Comparison of ENCODE assay signal across 12 mouse cellular contexts in genomic region chr19:53324866-53325265, GRCm38 (mm10). TPM values are rescaled to one million over a fixed set of nuclear protein-coding genes. Genes with fewer than 3 reads are reported as not detected.
A peak's percentile ranks its signal among the peaks of the same experiment; 100 is the strongest.
DNase-seq lines count a peak whose midpoint lies in the region; ATAC-seq and TF ChIP-seq lines count a peak whose summit lies in the region.
"Had no signal": no experiment of that assay in that cellular context is flagged by ENCODE, and none has a peak within 500 bp of the region (broad histone marks: within the 10 kb centered on the region; RNA-seq: fewer than 3 reads in every experiment).

No protein-coding gene starts in this region.

- H3K4me3 ChIP-seq in gastrocnemius, adult 2 months = no peak overlapping the region
- peak overlapping the region; percentile 59 for H3K4me3 ChIP-seq in left cerebral cortex, adult 2 months
- H3K4me3 ChIP-seq in embryonic facial prominence, embryonic 13.5 days = no peak overlapping the region
- H3K4me3 ChIP-seq in liver, embryonic 15.5 days (replicated peaks) = peak overlapping the region; percentile 58

- peak overlapping the region; percentile 92 for H3K27ac ChIP-seq in gastrocnemius, adult 2 months
- H3K27ac ChIP-seq in left cerebral cortex, adult 2 months = peak overlapping the region; percentile 97
- no peak overlapping the region for H3K27ac ChIP-seq in embryonic facial prominence, embryonic 13.5 days
- peak overlapping the region; percentile 99 for H3K27ac ChIP-seq in liver, embryonic 15.5 days (replicated peaks)

- peak overlapping the region; percentile 68 for H3K4me2 ChIP-seq in embryonic facial prominence, embryonic 13.5 days
- H3K4me2 ChIP-seq in liver, embryonic 15.5 days = peak overlapping the region; percentile 88

- no peaks in the 10 kb centered on the region for H3K36me3 ChIP-seq in embryonic facial prominence, embryonic 13.5 days
- no peaks in the 10 kb centered on the region for H3K36me3 ChIP-seq in liver, embryonic 15.5 days (replicated peaks)

- H3K27me3 ChIP-seq in embryonic facial prominence, embryonic 13.5 days = no peaks in the 10 kb centered on the region
- no peaks in the 10 kb centered on the region for H3K27me3 ChIP-seq in liver, embryonic 15.5 days

- WGBS in embryonic facial prominence, embryonic 13.5 days = 49% methylated on average over 6 of the region's 6 CpGs
- 62% methylated on average over 6 of the region's 6 CpGs for WGBS in liver, embryonic 15.5 days (ENCODE audit: insufficient replicate concordance)

- peaks cover 39% of the 10 kb centered on the region for H3K4me1 ChIP-seq in embryonic facial prominence, embryonic 13.5 days
- H3K4me1 ChIP-seq in liver, embryonic 15.5 days (replicated peaks) = peaks cover 84% of the 10 kb centered on the region

- H3K9me3 ChIP-seq in embryonic facial prominence, embryonic 13.5 days = no peaks in the 10 kb centered on the region
- no peaks in the 10 kb centered on the region for H3K9me3 ChIP-seq in liver, embryonic 15.5 days (replicated peaks)

- no peak for ATAC-seq in embryonic facial prominence, embryonic 13.5 days (ENCODE audit: insufficient number of reproducible peaks, insufficient read depth, low FRiP score, low TSS enrichment, low read depth)
- ATAC-seq in liver, embryonic 15.5 days (ENCODE audit: insufficient read depth) = no peak

- intact Hi-C loops in gastrocnemius, adult 2 months (cut with DNase I) = no loop called here
- intact Hi-C loops in gastrocnemius, postnatal 14 days (cut with DNase I; ENCODE audit: low total_unique reads) = loop anchor here (10.0 kb wide), 1 partner anchor 180 kb away; the partner anchor contains the start of gene Add3
- intact Hi-C loops in left cerebral cortex, adult 2 months (cut with DNase I) = no loop called here

- no peak for TF ChIP-seq CTCF in gastrocnemius, adult 2 months (IDR thresholded peaks at IDR 0.05)
- TF ChIP-seq CTCF in left cerebral cortex, adult 2 months (IDR thresholded peaks at IDR 0.05) = no peak

- no peak overlapping the region for H3K9ac ChIP-seq in embryonic facial prominence, embryonic 13.5 days
- peak overlapping the region; percentile 87 for H3K9ac ChIP-seq in liver, embryonic 15.5 days

- DNase-seq in gastrocnemius, adult 2 months = no peak
- no peak for DNase-seq in gastrocnemius, postnatal 14 days
- no peak for DNase-seq in left cerebral cortex, adult 2 months (ENCODE audit: extremely low spot score in 1 of 2, low spot score in 2 of 2)
- no peak for DNase-seq in left cerebral cortex, adult 11 months (ENCODE audit: low spot score)
- no peak for DNase-seq in layer of hippocampus, adult 18-20 months (ENCODE audit: low spot score in 2 of 2)
- no peak for DNase-seq in urinary bladder, postnatal 10 days (ENCODE audit: low spot score)

RNA-seq across cellular contexts. Expression of gene Mxi1, which starts 14.5 kb away (rescaled TPM):
- total RNA-seq in gastrocnemius, adult 2 months (2021) = 10 to 100 TPM; 38.1 to 53.6 TPM
- total RNA-seq in gastrocnemius, postnatal 14 days (2021) = 10 to 100 TPM; 30.5 to 31.5 TPM
- total RNA-seq in left cerebral cortex, adult 2 months (2021) = 10 to 100 TPM; 85.3 to 89.6 TPM
- polyA plus RNA-seq in embryonic facial prominence, embryonic 13.5 days (2015; fragmentation: Nextera tagmentation; extraction: Ambion mirVana) = 26.5 and 40.3 TPM in 2 replicates
- polyA plus RNA-seq in liver, embryonic 15.5 days (2015; fragmentation: Nextera tagmentation; extraction: Ambion mirVana) = 34.8 and 38.3 TPM in 2 replicates
- 10 to 100 TPM; 66.9 to 77.8 TPM for total RNA-seq in layer of hippocampus, adult 18-20 months (2021)

RNA-seq across cellular contexts. Expression of gene Gm10197, which starts 46.7 kb away (rescaled TPM):
- total RNA-seq in gastrocnemius, adult 2 months (2021) = not detected
- total RNA-seq in gastrocnemius, postnatal 14 days (2021) = not detected
- not detected for total RNA-seq in left cerebral cortex, adult 2 months (2021)
- not detected in 2 replicates for polyA plus RNA-seq in embryonic facial prominence, embryonic 13.5 days (2015; fragmentation: Nextera tagmentation; extraction: Ambion mirVana)
- not detected in 2 replicates for polyA plus RNA-seq in liver, embryonic 15.5 days (2015; fragmentation: Nextera tagmentation; extraction: Ambion mirVana)
- total RNA-seq in layer of hippocampus, adult 18-20 months (2021) = not detected
- total RNA-seq: gastrocnemius, postnatal 25 days; layer of hippocampus, postnatal 36 days had no signal
- polyA plus RNA-seq: CD4-positive, CD25-positive, alpha-beta regulatory T cell, adult 4 months; spleen, adult 2 months had no signal

Comparison
In these comparisons a context has a peak if more than half of its experiments do, and no peak if none do; other contexts are left out.
1. H3K4me3 ChIP-seq: peak in left cerebral cortex, adult 2 months (single experiment) and liver, embryonic 15.5 days (single experiment); none in gastrocnemius, adult 2 months (single experiment) and embryonic facial prominence, embryonic 13.5 days (single experiment).